Mouse (Mus musculus) embryonic facial prominence, embryonic 11.5 days (tissue): Measurements from ENCODE around the gene Npw. TPM values are rescaled to one million over a fixed set of nuclear protein-coding genes. Genes with fewer than 3 reads are reported as not detected.

Experiments used
- ATAC-seq: fragments of 200-750 bp; cut with Nextera tagmentation; replicated peaks from 2 replicates; pipeline ENCODE4 v1.8.0; 2017; ENCODE audit warnings: low read depth; ENCODE audit not compliant: insufficient number of reproducible peaks, low FRiP score, low TSS enrichment
- DNase-seq: peaks from one replicate; pipeline ENCODE4 v3.0.0-alpha.2; 2015; ENCODE audit warnings: low spot score
- H3K27ac ChIP-seq: fragments of 300-500 bp; sonication (generic); replicated peaks from 2 replicates; pipeline ENCODE4 v1.5.1; 2014; ENCODE audit warnings: mild to moderate bottlenecking, low read depth, low read length, control low read depth
- H3K27me3 ChIP-seq: fragments of 300-500 bp; sonication (generic); 2 replicates; pipeline ENCODE4 v1.6.1; 2014; ENCODE audit warnings: mild to moderate bottlenecking, low read length, moderate library complexity, mixed read lengths; ENCODE audit not compliant: control insufficient read depth, insufficient read depth
- H3K36me3 ChIP-seq: fragments of 300-500 bp; sonication (generic); replicated peaks from 2 replicates; pipeline ENCODE4 v1.6.1; 2014; ENCODE audit warnings: low read depth, mild to moderate bottlenecking, low read length, moderate library complexity, mixed read lengths; ENCODE audit not compliant: control insufficient read depth, insufficient read depth
- H3K4me1 ChIP-seq: fragments of 300-500 bp; sonication (generic); 2 replicates; pipeline ENCODE4 v1.6.1; 2014; ENCODE audit warnings: low read length, mixed read lengths; ENCODE audit not compliant: control insufficient read depth, insufficient read depth
- H3K4me2 ChIP-seq: fragments of 300-500 bp; sonication (generic); 2 replicates; pipeline ENCODE4 v1.6.1; 2014; ENCODE audit warnings: low read depth, mild to moderate bottlenecking, control low read depth, low read length, moderate library complexity
- H3K4me3 ChIP-seq: fragments of 300-500 bp; sonication (generic); 2 replicates; pipeline ENCODE4 v1.5.1; 2014; ENCODE audit warnings: low read depth, low read length, control low read depth
- H3K9ac ChIP-seq: fragments of 300-500 bp; sonication (generic); replicated peaks from 2 replicates; pipeline ENCODE4 v1.6.1; 2014; ENCODE audit warnings: mild to moderate bottlenecking, control low read depth, low read length
- H3K9me3 ChIP-seq: fragments of 300-500 bp; sonication (generic); replicated peaks from 2 replicates; pipeline ENCODE4 v1.6.1; 2016; ENCODE audit warnings: mild to moderate bottlenecking, low read length, inconsistent platforms, mixed read lengths; ENCODE audit not compliant: control insufficient read depth
- WGBS: fragments of 180-500 bp; shearing (Covaris S2); extraction: QIAGEN DNeasy Blood & Tissue Kit; methylation state at CpG from one replicate; pipeline ENCODE4 v1.1.7; 2014; 5-methylcytosine and 5-hydroxymethylcytosine counted together
- polyA plus RNA-seq: library from polyadenylated mRNA; unstranded; fragments of >200 nt; fragmentation: Nextera tagmentation; extraction: Ambion mirVana; gene quantifications from 2 replicates; pipeline ENCODE4 v1.2.1, GENCODE M21; 2014

The Npw gene
- polyA plus RNA-seq, 1 experiment from 2014 or later, result 0.48 TPM

GRCm38 (mm10) chr17:24697985-24698384, 39.7 kb upstream of the Npw start:
- no peak for ATAC-seq
- Histone ChIP-seq H3K9me3 (no peaks in the 10 kb centered on the region), H3K4me3 (no peak overlapping the region), H3K27me3 (no peaks in the 10 kb centered on the region), H3K36me3 (peaks cover 16% of the 10 kb centered on the region), H3K4me1 (no peaks in the 10 kb centered on the region; the same call in 1 of the 2 replicates), H3K4me2 (no peak overlapping the region), H3K9ac (no peak overlapping the region), H3K27ac (no peak overlapping the region)
- 12% methylated on average over 5 of the region's 5 CpGs for WGBS
- DNase-seq, result peak; percentile 18

- Histone ChIP-seq H3K9ac (peak within 1 kb of the TSS; percentile 92), H3K27ac (peak within 1 kb of the TSS; percentile 78), H3K4me3 (peak within 1 kb of the TSS; percentile 81), H3K4me2 (peak within 1 kb of the TSS; percentile 76), H3K36me3 (peaks cover 12% of the 10 kb centered on the region), H3K27me3 (no peaks in the 10 kb centered on the region), H3K4me1 (no peaks in the 10 kb centered on the region; the same call in 1 of the 2 replicates), H3K9me3 (no peaks in the 10 kb centered on the region)
- DNase-seq (peak; percentile 91), ATAC-seq (peak; percentile 86)
- WGBS, result under 1% methylated on average over 49 of the region's 76 CpGs
These were observed 37.9 kb upstream of the Npw start, which contains the start of the genes Gfer and Noxo1 for GRCm38 (mm10) chr17:24696011-24696697. Gene Gfer (minus strand): TSS chr17:24696156. Gene Noxo1 (plus strand): TSS chr17:24696234.

- peak; percentile 31 for ATAC-seq
- peak overlapping the region; percentile 81 for H3K4me3 ChIP-seq
- peaks cover 8% of the 10 kb centered on the region for H3K36me3 ChIP-seq
- peak overlapping the region; percentile 92 for H3K9ac ChIP-seq
- H3K9me3 ChIP-seq, result no peaks in the 10 kb centered on the region
- WGBS, result 8% methylated on average over 46 of the region's 51 CpGs
- H3K4me2 ChIP-seq, result peak overlapping the region; percentile 76
- H3K27me3 ChIP-seq, result peaks cover 2% of the 10 kb centered on the region
- H3K27ac ChIP-seq, result peak overlapping the region; percentile 78
- no peaks in the 10 kb centered on the region; the same call in 1 of the 2 replicates for H3K4me1 ChIP-seq
- DNase-seq, result no peak
These were observed 37.2 kb upstream of the Npw start for GRCm38 (mm10) chr17:24695326-24696010.

GRCm38 (mm10) chr17:24692385-24692784, 34.1 kb upstream of the Npw start:
- no peak for ATAC-seq
- 82% methylated on average over 5 of the region's 5 CpGs for WGBS

GRCm38 (mm10) chr17:24689251-24690081, 31.2 kb upstream of the Npw start, which contains the start of gene Syngr3:
Gene Syngr3 (minus strand): TSS chr17:24689955.
- no peak for ATAC-seq
- peaks cover 36% of the 10 kb centered on the region for H3K27me3 ChIP-seq
- under 1% methylated on average over 51 of the region's 55 CpGs for WGBS
- H3K4me3 ChIP-seq, result peak within 1 kb of the TSS; percentile 65
- H3K36me3 ChIP-seq, result peaks cover 8% of the 10 kb centered on the region
- peak within 1 kb of the TSS; percentile 93 for H3K4me2 ChIP-seq
- H3K9ac ChIP-seq, result peak within 1 kb of the TSS; percentile 63
- H3K27ac ChIP-seq, result no peak within 1 kb of the TSS
- peaks cover 4% of the 10 kb centered on the region for H3K4me1 ChIP-seq
- no peaks in the 10 kb centered on the region for H3K9me3 ChIP-seq
- peak; percentile 54 for DNase-seq

More at GRCm38 (mm10) chr17:24692385-24692784, 34.1 kb upstream of the Npw start:
- Histone ChIP-seq H3K4me2 (no peak overlapping the region), H3K9me3 (no peaks in the 10 kb centered on the region), H3K4me3 (no peak overlapping the region), H3K9ac (no peak overlapping the region), H3K27ac (no peak overlapping the region), H3K4me1 (peaks cover under 1% of the 10 kb centered on the region), H3K36me3 (peaks cover 8% of the 10 kb centered on the region), H3K27me3 (peaks cover 33% of the 10 kb centered on the region)
- DNase-seq, result no peak

- Histone ChIP-seq H3K4me1 (peaks cover 4% of the 10 kb centered on the region), H3K4me2 (peak overlapping the region; percentile 48), H3K4me3 (peak overlapping the region; percentile 25), H3K9ac (peak overlapping the region; percentile 32; the same call in 1 of the 2 replicates), H3K36me3 (peaks cover 4% of the 10 kb centered on the region; the same call in 1 of the 2 replicates), H3K27ac (no peak overlapping the region), H3K27me3 (peaks cover 36% of the 10 kb centered on the region), H3K9me3 (no peaks in the 10 kb centered on the region)
- no peak for ATAC-seq
- 15% methylated on average over 23 of the region's 23 CpGs for WGBS
- no peak for DNase-seq
These were observed 29.3 kb upstream of the Npw start for GRCm38 (mm10) chr17:24687599-24687998.

- ATAC-seq (no peak), DNase-seq (peak; percentile 33)
- H3K4me3 ChIP-seq, result peak overlapping the region; percentile 25
- H3K4me1 ChIP-seq, result peaks cover 4% of the 10 kb centered on the region
- peak overlapping the region; percentile 32; the same call in 1 of the 2 replicates for H3K9ac ChIP-seq
- H3K4me2 ChIP-seq, result peak overlapping the region; percentile 48
- whole genome bisulfite sequencing, result 2% methylated on average over 24 of the region's 25 CpGs
- H3K9me3 ChIP-seq, result no peaks in the 10 kb centered on the region
- H3K36me3 ChIP-seq, result peaks cover under 1% of the 10 kb centered on the region
- H3K27me3 ChIP-seq, result peaks cover 36% of the 10 kb centered on the region
- H3K27ac ChIP-seq, result no peak overlapping the region
These were observed 28.9 kb upstream of the Npw start for GRCm38 (mm10) chr17:24687146-24687595.
